Mouse (Mus musculus) c-Kit-positive CD71-negative TER-119-negative erythroid progenitor cells, embryonic 14.5 days (primary cell): ENCODE results near the gene Zfp943.
"Not testable (repeated sequence)": the region's sequence is repeated elsewhere in the genome, so short reads cannot be mapped to it uniquely, and the experiment has no call there.

ENCODE experiments used
- DNase-seq: peaks from one replicate; pipeline ENCODE4 v3.0.0-alpha.2; 2013; ENCODE audit warnings: low read depth

The Zfp943 gene

DNA sequence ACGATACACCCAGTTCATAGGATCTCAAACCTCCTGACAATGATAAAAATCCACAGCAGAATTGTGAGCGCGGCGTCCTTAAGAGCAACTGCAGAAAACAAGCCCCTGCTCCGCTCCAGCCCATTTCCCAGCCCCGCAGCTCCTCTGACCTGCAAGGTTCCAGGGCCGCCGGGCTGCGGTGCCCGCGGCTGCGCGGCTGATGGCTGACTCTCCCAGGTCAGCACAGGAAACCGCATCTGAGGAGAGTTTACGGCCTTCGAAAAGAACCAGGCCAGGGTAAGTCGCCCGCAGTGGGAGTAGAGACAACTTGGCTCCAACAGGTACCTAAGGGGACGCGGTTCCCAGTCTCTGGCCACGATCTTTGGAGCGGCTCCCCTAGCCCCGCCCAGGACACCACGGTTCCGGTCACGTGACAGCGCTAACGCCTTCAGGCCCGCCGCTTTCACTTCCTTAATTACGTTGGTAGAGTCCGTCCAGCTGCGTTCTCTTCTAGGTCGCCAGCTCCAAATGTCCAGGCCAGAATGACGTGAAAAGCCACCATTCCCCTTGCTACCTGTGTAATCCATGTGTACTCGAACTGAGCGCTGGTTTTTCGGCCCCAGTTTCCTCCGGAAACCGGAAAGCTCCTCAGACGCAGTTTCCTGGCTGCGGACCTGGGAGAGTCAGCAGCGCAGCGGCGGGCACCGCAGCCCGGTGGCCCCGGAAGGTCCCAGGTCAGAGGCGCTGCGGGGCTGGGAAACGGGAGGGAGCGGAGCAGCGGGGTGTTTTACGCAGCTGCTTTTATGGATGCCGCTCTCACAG, at the start of gene Zfp943, which contains the start of gene Zfp942:
Zfp943 (plus strand) TSS at position 446 of the 801 bp plus-strand sequence.
Zfp942 (minus strand) TSS at position 358 of the 801 bp plus-strand sequence.
- not testable (repeated sequence) for DNase-seq

DNA sequence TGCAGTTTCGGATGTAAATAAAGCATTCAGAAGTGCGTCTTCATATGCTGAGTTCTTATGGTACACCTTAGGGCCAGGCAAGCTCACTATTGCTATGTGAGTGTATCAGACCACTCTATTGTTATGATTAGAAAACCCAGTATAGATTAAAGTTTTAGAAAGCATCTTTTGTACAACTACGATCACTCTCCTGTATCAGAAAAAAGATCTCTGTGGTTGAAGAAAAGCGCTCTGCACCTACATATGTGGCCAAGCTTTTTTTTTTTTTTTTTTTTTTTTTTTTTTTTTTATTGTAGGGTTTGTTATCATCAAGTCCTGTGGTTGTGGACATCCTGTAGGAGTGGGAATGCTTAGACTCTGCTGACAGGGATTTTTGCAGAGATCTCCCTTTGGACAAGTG, 950 bp downstream of the Zfp943 start:
- DNase-seq, result no peak

DNA sequence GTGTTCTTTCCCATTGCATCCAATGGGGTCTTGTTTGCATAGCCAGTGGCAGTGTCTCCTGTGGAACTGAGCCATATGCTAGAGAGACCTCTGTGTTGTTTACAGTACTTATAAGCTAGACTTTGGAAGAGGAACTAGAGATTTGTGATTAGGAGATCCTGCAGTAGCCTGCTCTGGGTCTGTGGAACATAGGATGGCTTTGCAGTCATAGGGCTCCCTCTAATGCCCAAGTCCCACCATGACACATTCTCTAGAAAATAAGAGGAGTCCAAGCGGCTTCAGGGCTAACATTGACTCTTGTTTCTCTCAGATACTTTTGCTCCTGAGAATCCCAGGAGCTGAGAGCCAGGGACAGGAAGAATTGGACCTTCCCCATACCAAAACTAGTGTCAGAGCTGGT, 73.2 kb downstream of the Zfp943 start:
- not testable (repeated sequence) for DNase-seq

DNA sequence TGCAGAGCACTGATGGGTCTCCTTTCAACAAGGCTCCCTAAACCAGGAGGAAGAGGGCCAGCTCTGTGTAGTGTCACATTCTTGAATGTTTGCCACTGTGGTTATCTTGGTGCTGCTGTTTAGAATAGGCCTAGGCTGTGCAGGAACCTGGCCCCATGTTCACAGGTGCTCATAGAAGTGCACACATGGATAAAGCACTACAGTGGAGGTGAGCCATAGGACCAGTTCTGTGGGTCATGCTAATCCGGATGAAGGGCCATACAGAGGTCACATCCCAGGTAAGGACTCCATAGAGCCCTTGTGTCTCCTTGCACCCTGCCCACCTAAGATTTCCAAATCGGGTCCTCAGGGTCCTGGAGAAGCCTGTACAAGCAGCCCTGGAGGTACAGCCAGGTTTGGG, 87.1 kb downstream of the Zfp943 start:
- DNase-seq, result no peak

DNA sequence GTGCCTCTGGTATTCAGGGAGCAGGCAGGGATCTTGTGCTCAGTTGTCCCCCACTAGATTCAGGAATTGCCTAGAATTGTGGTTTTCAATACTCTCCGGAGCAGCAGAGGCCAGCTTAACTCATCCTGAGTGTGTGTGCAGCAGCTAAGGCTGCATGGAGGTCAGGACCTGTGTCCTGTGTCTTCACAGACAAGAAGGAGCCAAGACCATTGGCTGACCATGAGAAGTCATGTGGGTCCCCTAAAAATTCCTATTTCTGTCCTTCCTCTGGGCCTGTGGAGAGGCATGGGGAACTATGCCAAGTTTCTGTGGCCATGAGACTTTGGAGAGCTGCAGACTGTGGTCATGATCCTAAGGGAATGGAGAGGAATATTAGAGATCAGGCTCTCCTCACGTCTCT, 90.9 kb downstream of the Zfp943 start:
- DNase-seq, result no peak

DNA sequence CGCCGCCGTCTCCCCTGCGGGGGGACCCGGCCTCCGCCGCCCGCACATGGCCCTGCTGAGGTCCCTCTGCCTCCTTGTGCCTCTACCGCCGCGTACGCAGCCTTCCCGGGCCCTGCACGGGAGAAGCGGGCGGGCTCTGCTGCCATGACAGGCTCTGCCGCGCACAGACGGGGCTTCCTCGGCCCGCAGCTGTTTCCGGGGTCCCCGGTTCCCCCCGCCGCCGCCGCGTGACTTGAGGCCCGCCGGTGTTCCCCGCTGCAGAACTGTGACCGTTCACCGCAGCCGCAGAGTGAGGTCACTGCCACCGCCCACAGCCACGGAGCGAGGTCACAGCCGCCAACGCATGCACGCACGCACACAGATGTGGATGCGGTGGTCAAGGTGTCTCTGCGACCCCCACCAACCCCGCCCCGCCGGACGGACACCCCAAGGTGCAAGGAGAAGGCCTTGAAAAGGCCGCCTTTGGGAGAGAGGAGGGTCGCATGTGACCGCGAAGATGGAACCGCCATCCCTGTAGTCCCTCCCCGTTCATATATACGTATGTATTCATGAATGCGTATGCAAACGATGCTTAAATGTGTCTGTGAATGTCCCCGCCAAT, 118.8 kb downstream of the Zfp943 start:
- DNase-seq, result peak; percentile 17

DNA sequence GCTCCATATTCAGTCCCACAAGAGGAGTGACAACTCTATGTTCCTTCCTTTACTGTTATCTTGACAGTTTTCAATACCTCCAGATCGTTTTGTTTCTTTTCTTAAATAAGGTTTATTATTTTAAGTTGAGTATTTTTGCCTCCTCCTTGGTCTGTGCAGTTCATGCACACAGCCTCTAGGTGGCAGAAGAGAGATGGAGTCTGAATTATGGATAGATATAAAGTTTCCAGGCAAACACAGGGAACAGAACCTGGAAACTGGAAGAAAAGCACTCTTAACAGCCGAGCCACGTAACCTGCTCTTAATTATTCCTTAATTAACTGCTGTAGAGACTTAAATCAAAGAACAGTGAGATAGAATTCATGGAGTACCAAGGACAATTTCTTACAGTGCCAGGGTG, 120.9 kb downstream of the Zfp943 start:
- peak; percentile 19 for DNase-seq

DNA sequence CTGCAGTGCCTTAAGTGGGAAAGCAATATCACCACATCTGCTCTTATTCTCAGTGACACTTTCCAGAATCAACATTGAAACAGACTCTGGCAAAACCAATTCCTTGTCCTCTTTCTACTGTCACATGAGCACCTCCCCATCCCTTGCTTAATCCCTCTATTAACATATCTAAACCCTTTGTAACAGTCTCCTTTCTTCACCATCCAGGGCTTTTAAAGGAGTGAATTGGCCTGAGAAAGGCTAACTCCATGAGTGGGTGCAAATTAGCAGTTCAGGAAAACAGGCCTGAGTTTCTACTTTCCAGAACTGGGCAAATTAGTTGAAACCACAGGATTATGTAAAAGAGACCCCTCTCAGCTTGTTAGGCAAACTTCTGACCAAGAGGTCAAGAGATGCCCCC, 156.4 kb downstream of the Zfp943 start:
- DNase-seq, result no peak
